Mouse (Mus musculus) neural tube, embryonic 11.5 days (tissue): ENCODE measurements around the gene Ston2. TPM values are rescaled to one million over a fixed set of nuclear protein-coding genes. Genes with fewer than 3 reads are reported as not detected.

Experiments used
- ATAC-seq: fragments of 200-750 bp; cut with Nextera tagmentation; 2 replicates; pipeline ENCODE4 v1.8.0; 2017; ENCODE audit warnings: moderate number of reproducible peaks, mild to moderate bottlenecking, moderate TSS enrichment, moderate library complexity; ENCODE audit not compliant: insufficient read depth, low FRiP score, low TSS enrichment
- DNase-seq: peaks from one replicate; pipeline ENCODE4 v3.0.0-alpha.2; 2015; ENCODE audit warnings: low spot score
- H3K27ac ChIP-seq: fragments of 300-500 bp; sonication (generic); 2 replicates; pipeline ENCODE4 v1.5.1; 2014; ENCODE audit warnings: low read depth, mild to moderate bottlenecking, low read length
- H3K27me3 ChIP-seq: fragments of 300-500 bp; sonication (generic); 2 replicates; pipeline ENCODE4 v1.6.1; 2014; ENCODE audit warnings: mild to moderate bottlenecking, low read length, mixed read lengths; ENCODE audit not compliant: control insufficient read depth, insufficient read depth
- H3K36me3 ChIP-seq: fragments of 300-500 bp; sonication (generic); 2 replicates; pipeline ENCODE4 v1.6.1; 2014; ENCODE audit warnings: mild to moderate bottlenecking, low read length, moderate library complexity, mixed read lengths; ENCODE audit not compliant: control insufficient read depth, insufficient read depth
- H3K4me1 ChIP-seq: fragments of 300-500 bp; sonication (generic); 2 replicates; pipeline ENCODE4 v1.6.1; 2014; ENCODE audit warnings: low read length, mixed read lengths; ENCODE audit not compliant: control insufficient read depth, insufficient read depth
- H3K4me2 ChIP-seq: fragments of 300-500 bp; sonication (generic); 2 replicates; pipeline ENCODE4 v1.6.1; 2014; ENCODE audit warnings: low read depth, mild to moderate bottlenecking, moderate library complexity
- H3K4me3 ChIP-seq: fragments of 300-500 bp; sonication (generic); 2 replicates; pipeline ENCODE4 v1.5.1; 2014; ENCODE audit warnings: low read depth, low read length
- H3K9ac ChIP-seq: fragments of 300-500 bp; sonication (generic); 2 replicates; pipeline ENCODE4 v1.6.1; 2014; ENCODE audit warnings: mild to moderate bottlenecking, low read length
- H3K9me3 ChIP-seq: fragments of 300-500 bp; sonication (generic); 2 replicates; pipeline ENCODE4 v1.6.1; 2016; ENCODE audit warnings: low read length; ENCODE audit not compliant: control insufficient read depth
- WGBS: fragments of 180-500 bp; shearing (Covaris S2); extraction: QIAGEN DNeasy Blood & Tissue Kit; methylation state at CpG from one replicate; pipeline ENCODE4 v1.1.7; 2014; 5-methylcytosine and 5-hydroxymethylcytosine counted together
- polyA plus RNA-seq: library from polyadenylated mRNA; unstranded; fragments of >200 nt; fragmentation: Nextera tagmentation; extraction: Ambion mirVana; gene quantifications from 2 replicates; pipeline ENCODE4 v1.2.1, GENCODE M21; 2014

Ston2 gene
- polyA plus RNA-seq, 1 experiment from 2014 or later: 7.3 TPM

DNA sequence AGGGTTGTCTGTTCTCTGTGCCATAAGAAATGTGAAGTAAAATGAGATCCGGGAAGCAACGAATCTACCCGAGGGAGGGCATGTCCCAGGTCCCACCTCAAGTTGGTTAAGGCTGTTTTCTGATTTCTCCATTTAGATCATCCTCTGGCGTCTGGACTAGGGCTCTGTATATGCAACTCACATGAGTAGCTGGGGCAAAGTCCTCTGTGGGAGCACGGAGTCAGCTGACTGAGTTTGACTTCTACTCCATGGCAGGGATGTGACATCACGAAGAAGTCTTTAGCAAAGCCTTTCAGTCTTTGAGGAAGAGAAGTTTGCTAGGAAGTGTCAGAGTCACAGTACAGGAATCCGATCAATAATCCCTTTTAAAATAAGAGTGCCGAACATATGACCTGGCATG is 20.7 kb upstream of the Ston2 start:
- Histone ChIP-seq H3K4me1 (no peaks in the 10 kb centered on the region), H3K4me2 (no peak overlapping the region), H3K4me3 (no peak overlapping the region), H3K9ac (no peak overlapping the region), H3K9me3 (no peaks in the 10 kb centered on the region), H3K36me3 (peaks cover 8% of the 10 kb centered on the region), H3K27me3 (no peaks in the 10 kb centered on the region), H3K27ac (no peak overlapping the region)
- 96% methylated on average over 8 of the region's 8 CpGs for WGBS
- ATAC-seq (no peak), DNase-seq (no peak)

DNA sequence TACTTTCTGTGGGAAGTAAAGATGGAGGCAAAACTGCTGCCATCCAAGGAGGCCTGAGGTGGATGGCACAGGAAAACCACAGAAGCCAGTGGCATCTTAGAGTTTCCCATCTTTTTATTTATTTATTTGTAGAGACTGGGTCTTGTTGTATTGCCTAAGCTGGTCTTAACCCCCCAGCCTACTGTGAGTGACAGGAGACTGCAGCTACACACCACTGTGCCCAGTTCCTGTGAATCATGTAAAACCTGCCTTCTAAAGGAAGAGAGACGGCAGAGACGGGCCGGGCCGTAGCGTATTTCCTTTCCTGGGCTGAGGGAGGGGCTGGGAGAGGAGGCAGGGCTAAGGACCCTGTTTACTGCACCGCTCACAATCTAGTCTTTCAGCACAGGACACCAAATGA is 19.6 kb upstream of the Ston2 start:
- H3K9me3 ChIP-seq: no peaks in the 10 kb centered on the region
- peaks cover 6% of the 10 kb centered on the region; the same call in 1 of the 2 replicates for H3K36me3 ChIP-seq
- no peak overlapping the region for H3K4me3 ChIP-seq
- H3K9ac ChIP-seq: no peak overlapping the region
- ATAC-seq (no peak), DNase-seq (no peak)
- no peak overlapping the region for H3K4me2 ChIP-seq
- H3K27ac ChIP-seq: no peak overlapping the region
- WGBS: 70% methylated on average over 6 of the region's 6 CpGs
- H3K27me3 ChIP-seq: no peaks in the 10 kb centered on the region
- H3K4me1 ChIP-seq: no peaks in the 10 kb centered on the region

DNA sequence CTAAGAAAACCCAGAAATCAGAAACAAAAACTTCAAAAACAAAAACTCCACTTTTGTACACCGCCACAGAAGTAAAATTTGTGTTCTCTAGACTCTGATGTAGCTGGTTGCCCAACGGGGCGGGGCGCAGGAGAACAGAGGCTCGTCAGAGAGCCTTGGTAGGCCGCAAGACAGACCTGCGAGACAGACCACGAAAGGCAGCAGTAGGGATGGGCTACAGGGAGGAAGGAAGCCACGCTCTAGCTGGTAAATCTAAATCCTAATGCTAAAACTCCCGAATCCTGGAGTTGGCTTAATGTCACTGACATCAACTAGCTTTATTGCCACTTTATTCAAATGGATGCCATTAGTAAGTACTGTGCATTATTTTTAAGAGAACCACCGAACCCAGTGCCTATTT is 18.9 kb upstream of the Ston2 start:
- Histone ChIP-seq H3K9ac (no peak overlapping the region), H3K27me3 (no peaks in the 10 kb centered on the region), H3K36me3 (peaks cover 6% of the 10 kb centered on the region; the same call in 1 of the 2 replicates), H3K4me2 (no peak overlapping the region), H3K4me1 (no peaks in the 10 kb centered on the region), H3K4me3 (no peak overlapping the region), H3K9me3 (no peaks in the 10 kb centered on the region), H3K27ac (no peak overlapping the region)
- WGBS: 92% methylated on average over 11 of the region's 11 CpGs
- DNase-seq (no peak), ATAC-seq (no peak)

DNA sequence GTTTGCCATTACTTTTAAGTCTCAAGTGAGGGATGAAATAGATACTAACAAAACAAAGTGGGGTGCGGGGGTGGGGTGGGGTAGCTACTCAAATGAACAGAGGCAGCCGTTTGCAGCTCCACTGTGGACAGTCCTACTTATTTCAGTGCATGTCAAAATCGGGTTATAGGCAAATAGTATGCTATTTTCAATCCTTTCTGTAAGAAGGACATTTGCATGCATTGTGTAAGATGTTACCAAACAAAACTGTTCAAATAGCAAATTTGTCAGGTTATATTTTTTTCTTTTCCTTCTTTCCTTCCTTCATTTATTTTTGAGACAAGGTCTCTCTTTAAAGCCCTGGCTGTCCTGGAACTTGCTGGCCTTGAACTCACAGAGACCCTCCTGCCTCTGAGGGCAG is 16.1 kb upstream of the Ston2 start:
- Histone ChIP-seq H3K4me2 (no peak overlapping the region), H3K4me3 (no peak overlapping the region), H3K36me3 (peaks cover 2% of the 10 kb centered on the region; the same call in 1 of the 2 replicates), H3K27ac (no peak overlapping the region), H3K9me3 (no peaks in the 10 kb centered on the region), H3K4me1 (no peaks in the 10 kb centered on the region), H3K27me3 (no peaks in the 10 kb centered on the region), H3K9ac (no peak overlapping the region)
- 79% methylated on average over 3 of the region's 3 CpGs for WGBS
- DNase-seq (no peak), ATAC-seq (no peak)

DNA sequence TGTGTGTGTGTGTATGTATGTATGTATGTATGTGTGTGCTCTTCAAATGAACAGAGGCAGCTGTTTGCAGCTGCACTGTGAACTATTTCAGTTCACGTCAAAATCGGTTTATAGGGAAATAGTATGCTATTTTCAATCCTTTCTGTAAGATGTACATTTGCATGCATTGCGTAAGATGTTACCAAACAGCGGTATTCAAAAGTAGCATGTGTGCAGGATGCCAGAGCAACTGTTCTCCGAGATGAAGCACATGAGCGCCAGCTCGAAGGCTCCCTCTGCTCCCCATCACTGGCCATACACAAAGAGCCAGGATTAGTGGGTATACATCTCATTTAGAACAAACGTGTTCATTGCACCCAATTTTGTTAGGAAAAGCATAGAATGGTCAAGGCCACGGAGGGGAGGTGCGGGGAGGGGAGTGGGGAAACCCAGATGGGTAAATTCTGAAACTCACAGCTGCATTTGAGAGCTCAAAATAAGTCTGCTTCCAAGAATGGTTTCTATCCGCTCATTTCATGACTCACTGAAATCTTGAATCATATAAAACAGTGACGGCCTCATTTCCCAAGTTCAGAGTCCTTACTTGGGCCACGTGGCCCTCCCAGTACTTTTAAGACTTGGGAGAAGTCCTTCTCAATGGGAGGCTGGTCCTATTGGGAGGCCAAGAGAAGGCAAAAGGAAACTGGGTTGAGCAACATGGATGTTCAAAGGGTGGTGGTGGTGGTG is 15.2 kb upstream of the Ston2 start:
- no peak overlapping the region for H3K4me2 ChIP-seq
- no peaks in the 10 kb centered on the region for H3K4me1 ChIP-seq
- H3K27me3 ChIP-seq: no peaks in the 10 kb centered on the region
- no peak overlapping the region for H3K27ac ChIP-seq
- no peak for DNase-seq
- H3K36me3 ChIP-seq: no peaks in the 10 kb centered on the region; the same call in 1 of the 2 replicates
- H3K4me3 ChIP-seq: no peak overlapping the region
- ATAC-seq: no peak
- no peak overlapping the region for H3K9ac ChIP-seq
- WGBS: 89% methylated on average over 13 of the region's 13 CpGs
- H3K9me3 ChIP-seq: no peaks in the 10 kb centered on the region

DNA sequence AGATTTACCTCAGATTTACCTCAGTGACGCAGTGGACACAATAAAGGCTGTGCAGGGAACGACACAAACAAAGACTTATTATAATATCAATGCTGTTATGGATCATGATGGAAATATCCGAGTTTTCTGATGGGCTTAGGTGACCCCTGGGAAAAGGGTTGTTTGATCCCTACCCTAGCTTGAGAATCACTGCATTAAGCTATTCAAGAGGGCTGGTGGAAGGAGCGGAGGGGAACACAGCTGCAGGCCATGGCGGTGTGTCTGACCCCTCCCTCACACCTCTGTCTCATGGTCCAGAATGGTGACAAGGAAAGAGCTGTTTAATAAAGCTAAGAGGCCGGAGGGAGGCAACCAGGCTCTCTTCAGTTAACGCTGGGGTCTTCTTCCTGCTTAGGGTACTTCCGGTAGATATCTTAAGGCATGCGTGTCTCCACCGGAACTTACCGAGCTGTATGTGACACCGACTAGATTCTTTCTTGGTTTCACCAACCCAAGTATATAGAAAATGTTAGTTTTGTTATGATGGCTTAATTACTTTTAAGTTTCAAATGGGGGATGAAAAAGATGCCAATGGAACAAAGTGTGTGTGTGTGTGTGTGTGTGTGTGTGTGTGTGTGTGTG is 14.5 kb upstream of the Ston2 start:
- no peak overlapping the region for H3K9ac ChIP-seq
- no peaks in the 10 kb centered on the region for H3K9me3 ChIP-seq
- 89% methylated on average over 12 of the region's 12 CpGs for WGBS
- no peak for DNase-seq
- H3K4me1 ChIP-seq: no peaks in the 10 kb centered on the region
- no peaks in the 10 kb centered on the region; the same call in 1 of the 2 replicates for H3K36me3 ChIP-seq
- no peak overlapping the region for H3K27ac ChIP-seq
- ATAC-seq: no peak
- H3K4me2 ChIP-seq: no peak overlapping the region
- no peaks in the 10 kb centered on the region for H3K27me3 ChIP-seq
- no peak overlapping the region for H3K4me3 ChIP-seq

DNA sequence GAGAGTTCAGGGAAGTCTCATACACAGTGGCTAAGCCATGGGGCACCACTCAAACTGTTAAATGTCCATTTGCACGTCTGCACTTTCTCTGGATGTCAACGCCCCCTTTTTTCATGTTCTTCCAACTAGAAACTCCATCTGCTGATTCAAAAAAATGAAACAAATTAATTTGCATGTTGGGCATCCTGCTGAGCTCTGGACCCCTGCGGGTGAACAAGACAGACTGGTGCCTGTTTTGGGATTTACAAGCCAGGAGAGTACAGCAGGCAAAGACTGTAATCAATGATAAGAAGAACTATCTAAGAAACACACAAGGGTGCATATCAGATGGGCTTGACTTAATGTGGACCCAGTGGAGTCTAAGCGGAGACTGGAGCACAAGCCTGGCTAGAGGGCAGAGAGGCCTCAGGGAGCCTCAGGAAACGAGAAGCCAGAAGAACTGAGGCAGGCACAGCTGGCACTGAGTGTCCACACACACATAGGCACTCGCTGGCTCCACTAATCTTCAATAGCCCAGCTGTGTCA is 12.7 kb upstream of the Ston2 start:
- H3K4me2 ChIP-seq: no peak overlapping the region
- no peak for ATAC-seq
- 74% methylated on average over 6 of the region's 6 CpGs for WGBS
- no peak overlapping the region for H3K9ac ChIP-seq
- DNase-seq: no peak
- no peaks in the 10 kb centered on the region for H3K4me1 ChIP-seq
- H3K4me3 ChIP-seq: no peak overlapping the region
- no peaks in the 10 kb centered on the region for H3K36me3 ChIP-seq
- H3K27ac ChIP-seq: no peak overlapping the region
- H3K27me3 ChIP-seq: no peaks in the 10 kb centered on the region
- no peaks in the 10 kb centered on the region for H3K9me3 ChIP-seq

DNA sequence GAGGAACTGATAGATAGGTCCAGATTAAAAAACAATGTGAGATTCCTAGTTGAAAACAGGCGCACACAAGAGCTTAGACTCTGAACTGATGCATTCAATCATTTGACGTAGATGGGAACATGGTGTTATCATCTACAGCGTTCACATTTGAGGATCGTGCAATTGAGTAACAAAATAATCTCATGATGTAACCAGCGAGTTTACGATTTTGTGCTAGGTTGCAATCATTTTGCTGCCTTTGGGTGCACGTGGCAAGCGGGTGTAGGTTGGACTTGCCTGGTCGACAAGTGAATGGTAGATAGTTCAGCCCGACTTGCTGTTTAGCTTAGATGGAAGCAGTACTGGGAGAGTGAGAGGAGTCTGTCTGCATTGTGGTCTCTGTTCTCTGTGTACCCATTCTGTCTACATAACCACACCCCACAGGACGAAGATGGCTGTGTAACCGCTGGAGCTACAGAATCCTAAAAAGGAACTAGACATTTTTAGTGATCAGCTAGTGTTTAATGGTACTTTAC is 11.7 kb upstream of the Ston2 start:
- ATAC-seq (no peak), DNase-seq (no peak)
- H3K27me3 ChIP-seq: no peaks in the 10 kb centered on the region
- no peaks in the 10 kb centered on the region for H3K4me1 ChIP-seq
- no peak overlapping the region for H3K9ac ChIP-seq
- H3K27ac ChIP-seq: no peak overlapping the region
- no peaks in the 10 kb centered on the region for H3K9me3 ChIP-seq
- H3K4me3 ChIP-seq: no peak overlapping the region
- H3K36me3 ChIP-seq: no peaks in the 10 kb centered on the region
- H3K4me2 ChIP-seq: no peak overlapping the region
- WGBS: 79% methylated on average over 12 of the region's 12 CpGs

DNA sequence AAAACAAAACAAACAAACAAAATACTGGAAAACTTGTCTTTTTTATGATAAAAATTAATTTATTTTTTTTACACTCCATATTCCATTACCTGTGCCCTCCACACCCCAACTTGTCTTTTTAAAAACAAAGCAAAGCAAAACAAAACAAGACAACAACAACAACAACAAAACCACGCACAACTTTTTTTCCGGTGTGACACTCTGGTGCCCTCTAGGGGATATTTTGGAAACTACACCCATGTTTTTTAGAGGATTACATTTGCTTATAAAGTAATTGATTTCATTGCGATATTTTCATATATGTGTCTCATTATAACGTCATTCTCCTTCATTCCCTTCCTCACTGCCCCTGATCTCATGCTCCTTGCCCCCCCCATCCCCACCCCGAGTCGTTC is 11.2 kb upstream of the Ston2 start:
- DNase-seq (no peak), ATAC-seq (no peak)
- H3K4me3 ChIP-seq: no peak overlapping the region
- H3K4me2 ChIP-seq: no peak overlapping the region
- no peaks in the 10 kb centered on the region for H3K4me1 ChIP-seq
- H3K9ac ChIP-seq: no peak overlapping the region
- no peak overlapping the region for H3K27ac ChIP-seq
- no peaks in the 10 kb centered on the region for H3K9me3 ChIP-seq
- WGBS: 27% methylated on average over 6 of the region's 6 CpGs
- no peaks in the 10 kb centered on the region for H3K27me3 ChIP-seq
- no peaks in the 10 kb centered on the region for H3K36me3 ChIP-seq
